Mouse (Mus musculus) hindlimb bud, embryonic 11.5 days (tissue): ENCODE measurements around the gene Gpatch4.

Experiments used
- DNase-seq: peaks from one replicate; pipeline ENCODE4 v3.0.0-alpha.2; 2012; ENCODE audit warnings: low read depth, low spot score; ENCODE audit errors: extremely low spot score

Gpatch4 gene

DNA sequence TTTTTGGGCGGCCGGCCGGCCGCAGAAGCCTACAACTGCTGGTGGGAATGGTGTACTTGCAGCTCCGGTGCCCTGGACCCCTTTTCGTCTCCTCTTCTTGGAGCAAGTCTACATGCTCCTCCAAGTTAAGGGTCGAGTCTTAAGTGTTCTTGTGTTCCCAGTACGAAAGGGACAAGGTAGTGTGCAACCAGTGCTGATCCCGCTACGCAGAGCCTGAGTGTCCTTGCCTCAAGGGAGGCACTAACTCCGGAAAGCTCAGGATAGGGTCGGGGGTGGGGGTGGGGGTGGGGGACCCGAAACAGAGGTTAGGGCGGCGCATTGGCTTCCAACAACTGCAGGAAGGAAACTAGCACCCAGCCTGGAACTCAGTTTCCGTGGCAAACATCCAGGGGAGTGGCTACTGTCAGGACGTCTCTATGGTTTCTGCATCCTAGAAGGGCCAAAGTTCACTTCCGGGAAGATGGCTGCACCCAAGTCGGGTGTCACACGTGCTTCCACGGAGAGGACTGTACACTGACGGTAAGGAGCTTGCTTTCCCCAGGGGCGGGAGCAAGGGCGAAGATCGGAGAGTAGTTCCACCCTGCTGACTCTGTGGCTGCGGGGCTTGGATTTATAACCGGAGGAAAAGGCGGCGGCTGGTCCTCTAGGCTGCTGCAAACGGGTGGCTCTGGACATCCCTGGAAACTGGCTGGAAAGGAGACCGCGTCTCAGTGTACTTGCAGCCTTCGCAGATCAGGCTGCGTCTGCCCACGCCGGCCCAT lies at the start of gene Gpatch4:
Gpatch4 (plus strand) TSS at position 448 of the 761 bp plus-strand sequence.
- DNase-seq = peak; percentile 98

DNA sequence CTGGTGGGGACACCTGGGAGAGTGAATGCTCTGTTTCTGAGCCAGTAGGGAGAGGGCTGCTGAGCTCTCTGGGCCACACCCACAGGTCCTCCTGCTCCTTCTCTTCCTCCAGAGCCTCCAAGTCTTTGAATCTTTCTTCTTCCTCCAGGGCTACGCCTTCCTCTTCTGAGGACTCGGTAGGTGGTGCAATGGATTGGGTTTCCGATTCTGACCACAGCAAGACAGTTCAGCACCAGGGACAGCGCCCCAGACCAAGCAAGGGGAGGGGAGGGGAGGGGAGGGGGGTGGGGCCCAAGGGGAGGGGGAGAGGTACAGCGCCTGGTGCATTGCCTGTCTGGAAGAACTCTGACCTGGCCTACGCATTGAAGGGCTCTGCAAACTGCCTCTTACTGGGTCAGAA lies 49.5 kb upstream of the Gpatch4 start:
- no peak for DNase-seq

GRCm38 (mm10) chr3:87995331-87995730 lies 47.6 kb upstream of the Gpatch4 start:
- DNase-seq = no peak

GRCm38 (mm10) chr3:87996401-87996800 lies 46.5 kb upstream of the Gpatch4 start:
- no peak for DNase-seq

GRCm38 (mm10) chr3:87996971-87997614 lies 45.8 kb upstream of the Gpatch4 start:
- no peak for DNase-seq

DNA sequence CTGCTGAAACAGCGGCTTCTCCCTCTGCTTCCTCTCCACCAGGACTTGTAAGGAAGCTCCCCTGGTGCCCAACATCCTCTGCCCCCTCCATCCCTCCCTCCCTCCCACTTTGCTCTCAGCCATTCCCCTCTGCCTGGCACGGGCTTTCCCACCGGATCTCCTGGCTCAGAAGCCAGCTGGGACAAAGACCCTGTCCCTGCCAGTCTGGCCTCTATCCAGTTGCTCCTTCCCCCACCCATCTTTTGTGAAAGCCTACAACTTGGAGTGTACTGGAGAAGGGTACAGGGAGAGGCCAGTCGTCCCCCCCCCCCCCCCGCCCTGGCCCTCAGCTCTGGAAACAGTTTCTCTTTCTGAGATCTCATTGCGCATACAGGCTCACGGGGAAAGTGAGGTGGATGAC lies 44.2 kb upstream of the Gpatch4 start:
- DNase-seq = no peak

- no peak for DNase-seq
Measured at GRCm38 (mm10) chr3:87999243-87999895, 43.5 kb upstream of the Gpatch4 start.

GRCm38 (mm10) chr3:88000181-88000580 lies 42.7 kb upstream of the Gpatch4 start, which contains the start of gene Bcan:
Gene Bcan (minus strand): TSS chr3:88000230.
- no peak for DNase-seq

GRCm38 (mm10) chr3:88000816-88001595 lies 41.9 kb upstream of the Gpatch4 start:
- DNase-seq = no peak

- DNase-seq = no peak
Measured at GRCm38 (mm10) chr3:88002291-88002976, 40.5 kb upstream of the Gpatch4 start.

GRCm38 (mm10) chr3:88005822-88006786 lies 36.8 kb upstream of the Gpatch4 start:
- DNase-seq = no peak

DNA sequence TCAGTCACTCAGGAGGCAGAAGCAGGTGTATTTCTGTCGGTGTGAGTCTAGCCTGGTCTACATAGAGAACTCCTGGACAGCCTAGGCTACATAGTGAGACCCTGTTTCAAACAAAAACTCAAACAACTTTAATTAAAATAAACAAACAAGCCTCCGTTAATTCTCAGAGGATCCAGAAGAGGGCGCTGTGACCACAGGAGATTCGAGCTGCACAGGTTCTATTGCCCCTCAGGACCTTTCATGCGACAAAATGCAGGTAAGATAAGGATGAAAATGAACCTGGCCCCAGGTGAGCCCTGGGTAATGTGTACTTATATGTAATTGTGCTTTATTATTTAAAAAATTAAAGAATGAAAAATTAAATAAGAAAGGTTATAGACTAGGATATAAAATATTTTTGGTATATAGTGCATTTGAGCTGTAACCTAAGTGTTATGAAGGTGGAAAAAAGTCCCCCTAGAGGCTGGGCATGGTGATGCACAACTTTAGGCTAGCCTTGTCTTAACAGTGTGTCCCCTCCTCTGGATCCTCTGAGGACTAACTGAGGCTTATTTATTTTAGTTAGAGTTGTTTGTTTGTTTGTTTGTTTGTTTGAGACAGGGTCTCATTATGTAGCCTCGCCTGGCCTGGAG lies 32.2 kb upstream of the Gpatch4 start:
- no peak for DNase-seq

DNA sequence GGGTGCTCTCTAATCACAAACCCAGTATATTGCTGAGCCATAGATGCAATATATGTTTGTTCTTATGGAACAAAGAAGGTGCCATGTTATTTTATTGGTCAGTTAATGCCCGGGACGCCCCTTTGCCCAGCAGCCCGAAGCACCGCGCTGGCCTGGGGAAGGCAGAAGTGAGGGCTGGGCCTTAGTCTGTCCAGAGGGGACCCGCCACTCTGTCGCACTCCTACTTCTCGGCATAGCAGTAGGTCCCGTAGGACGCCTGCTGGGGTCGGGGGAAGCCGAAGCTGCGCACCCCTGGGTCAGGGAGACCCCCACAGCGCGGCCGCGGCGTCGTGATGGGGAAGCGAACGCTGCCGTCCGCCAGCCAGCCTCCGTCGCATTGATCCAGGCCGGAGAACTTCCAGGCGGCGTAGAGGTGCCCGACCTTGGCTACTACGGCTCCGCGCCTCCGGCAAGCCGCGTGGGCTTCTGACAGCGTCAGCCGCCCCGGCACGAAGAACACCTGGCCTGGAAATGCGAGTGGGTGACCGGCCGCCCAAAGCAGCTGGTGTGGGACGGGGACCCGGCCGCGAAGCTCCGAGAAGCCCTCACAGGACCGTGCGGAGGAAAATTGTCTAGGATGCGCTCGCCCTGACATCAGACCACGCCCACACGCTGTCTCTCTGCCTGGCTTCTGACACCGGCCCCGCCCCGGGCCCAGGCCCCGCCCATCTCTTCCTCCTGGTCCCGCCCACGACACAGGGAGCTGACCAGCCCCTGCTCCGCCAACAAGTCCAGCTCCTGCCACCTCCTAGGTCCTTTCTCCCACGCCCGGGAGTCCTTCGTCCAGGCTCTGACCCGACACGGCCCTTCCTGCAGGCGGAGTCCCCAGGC lies 20.4 kb upstream of the Gpatch4 start:
- DNase-seq = no peak

GRCm38 (mm10) chr3:88023192-88024074 lies 19.5 kb upstream of the Gpatch4 start:
- no peak for DNase-seq

- no peak for DNase-seq
Measured at GRCm38 (mm10) chr3:88026823-88027222, 16.1 kb upstream of the Gpatch4 start.

GRCm38 (mm10) chr3:88027434-88028186 lies 15.3 kb upstream of the Gpatch4 start, which contains the start of gene Hapln2:
Gene Hapln2 (minus strand): TSS chr3:88027583.
- no peak for DNase-seq
